ENCODE assay signal across 9 mouse cellular contexts in the genomic region with DNA sequence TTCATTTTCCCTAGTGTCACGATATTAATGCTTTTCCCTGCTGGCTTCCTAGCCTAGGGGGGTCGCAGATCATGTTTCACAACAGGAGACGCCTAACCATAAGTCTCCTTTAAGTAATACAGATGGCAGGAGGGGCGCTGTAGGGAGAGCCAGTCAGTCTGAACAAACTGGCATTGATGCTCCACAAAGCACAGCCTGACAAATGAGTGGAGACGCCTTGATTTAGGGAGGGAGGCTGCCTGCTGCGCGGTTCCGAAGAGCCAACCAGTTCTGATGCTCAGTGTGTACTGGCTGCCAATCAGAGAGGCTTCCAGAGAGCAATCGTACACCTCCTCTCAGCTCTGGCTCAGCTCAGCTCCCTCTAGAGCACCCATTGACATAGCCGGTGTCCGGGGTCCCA.
DNase-seq lines count a peak whose midpoint lies in the region; ATAC-seq and TF ChIP-seq lines count a peak whose summit lies in the region.
"Had no signal": no experiment of that assay in that cellular context is flagged by ENCODE, and none has a peak within 500 bp of the region (broad histone marks: within the 10 kb centered on the region; RNA-seq: fewer than 3 reads in every experiment).

No protein-coding gene starts in this region.

- H3K27me3 ChIP-seq in limb, embryonic 12.5 days: no peaks in the 10 kb centered on the region
- no peaks in the 10 kb centered on the region for H3K27me3 ChIP-seq in heart, adult 2 months (ENCODE audit: control insufficient read depth, insufficient read depth, low read length)

- peaks cover 33% of the 10 kb centered on the region for H3K4me1 ChIP-seq in limb, embryonic 12.5 days (replicated peaks)
- H3K4me1 ChIP-seq in lung, adult 2 months (ENCODE audit: control insufficient read depth, insufficient read depth, low read length): no peaks in the 10 kb centered on the region
- H3K4me1 ChIP-seq in heart, adult 2 months (ENCODE audit: control insufficient read depth, insufficient read depth, low read length): no peaks in the 10 kb centered on the region; the same call in 1 of the 2 replicates

- no peak overlapping the region for H3K27ac ChIP-seq in limb, embryonic 12.5 days
- H3K27ac ChIP-seq in heart, adult 2 months: no peak overlapping the region

- ATAC-seq in limb, embryonic 12.5 days (ENCODE audit: insufficient number of reproducible peaks, insufficient read depth, low FRiP score, low TSS enrichment, low read depth): 0 out of 2 replicates have a peak, but pooled peaks have one; percentile 37

- H3K9me3 ChIP-seq in limb, embryonic 12.5 days: no peaks in the 10 kb centered on the region

- peak overlapping the region; percentile 19 for H3K4me2 ChIP-seq in limb, embryonic 12.5 days

- intact Hi-C loops in left cerebral cortex, postnatal 10 days (cut with DNase I): no loop called here
- intact Hi-C loops in heart, adult 2 months (cut with DNase I): no loop called here

- no peak for TF ChIP-seq EP300 in heart, adult 2 months (IDR thresholded peaks at IDR 0.05; ENCODE audit: insufficient read depth, low read depth, low read length)

- H3K4me3 ChIP-seq in limb, embryonic 12.5 days (replicated peaks): no peak overlapping the region
- no peak overlapping the region for H3K4me3 ChIP-seq in lung, adult 2 months (replicated peaks; ENCODE audit: extremely low read depth, low read depth, low read length)
- no peak overlapping the region for H3K4me3 ChIP-seq in heart, adult 2 months

- H3K36me3 ChIP-seq in limb, embryonic 12.5 days: no peaks in the 10 kb centered on the region
- H3K36me3 ChIP-seq in heart, adult 2 months (ENCODE audit: control insufficient read depth, insufficient read depth, low read length): no peaks in the 10 kb centered on the region

- 20% methylated on average over 11 of the region's 11 CpGs for WGBS in limb, embryonic 12.5 days
- 39% methylated on average over 11 of the region's 11 CpGs for WGBS in lung, adult 2 months
- WGBS in heart, adult 2 months: 55% methylated on average over 11 of the region's 11 CpGs

- no peak for TF ChIP-seq CTCF in lung, adult 2 months (IDR thresholded peaks at IDR 0.05; ENCODE audit: insufficient read depth, low read length)
- TF ChIP-seq CTCF in heart, adult 2 months (IDR thresholded peaks at IDR 0.05): no peak

- no peak for TF ChIP-seq POLR2A in lung, adult 2 months (IDR thresholded peaks at IDR 0.05; ENCODE audit: borderline replicate concordance, extremely low read depth, low read depth, low read length)
- TF ChIP-seq POLR2A in heart, adult 2 months (IDR thresholded peaks at IDR 0.05; ENCODE audit: insufficient read depth, low read depth, low read length): no peak

- H3K9ac ChIP-seq in limb, embryonic 12.5 days (replicated peaks): no peak overlapping the region
- no peak overlapping the region for H3K9ac ChIP-seq in heart, adult 2 months (ENCODE audit: low read depth, low read length)

- no peaks in the 10 kb centered on the region for H3K79me2 ChIP-seq in heart, adult 2 months (replicated peaks; ENCODE audit: control insufficient read depth, insufficient read depth, low read length)

- peak; percentile 3 to 26 for DNase-seq in left cerebral cortex, postnatal 10 days (ENCODE audit: extremely low spot score in 1 of 2, low spot score in 2 of 2)
- DNase-seq in left cerebral cortex, adult 9 months (ENCODE audit: low spot score in 2 of 2): no peak
- peak; percentile 11 to 13 for DNase-seq in frontal cortex, postnatal 14 days (ENCODE audit: low spot score in 2 of 2)
- peak; percentile 3 for DNase-seq in yolk sac, embryonic 10.5 days (ENCODE audit: low spot score)
- DNase-seq in lung, adult 2 months: no peak
- no peak for DNase-seq in adrenal gland, postnatal 10 days
- no peak for DNase-seq in heart, adult 2 months
- DNase-seq: kidney, postnatal 10 days had no signal

Comparison
In these comparisons a context has a peak if more than half of its experiments do, and no peak if none do; other contexts are left out.
1. DNase-seq: peak in left cerebral cortex, postnatal 10 days (2 of 2), frontal cortex, postnatal 14 days (2 of 2) and yolk sac, embryonic 10.5 days (single experiment); none in left cerebral cortex, adult 9 months (0 of 2), lung, adult 2 months (single experiment), adrenal gland, postnatal 10 days (single experiment) and heart, adult 2 months (0 of 2).